Mouse (Mus musculus): Measurements from ENCODE around the gene Acoxl. TPM values are rescaled to one million over a fixed set of nuclear protein-coding genes. Genes with fewer than 3 reads are reported as not detected.

The Acoxl gene
- polyA plus RNA-seq, 1 experiment = not detected

DNA sequence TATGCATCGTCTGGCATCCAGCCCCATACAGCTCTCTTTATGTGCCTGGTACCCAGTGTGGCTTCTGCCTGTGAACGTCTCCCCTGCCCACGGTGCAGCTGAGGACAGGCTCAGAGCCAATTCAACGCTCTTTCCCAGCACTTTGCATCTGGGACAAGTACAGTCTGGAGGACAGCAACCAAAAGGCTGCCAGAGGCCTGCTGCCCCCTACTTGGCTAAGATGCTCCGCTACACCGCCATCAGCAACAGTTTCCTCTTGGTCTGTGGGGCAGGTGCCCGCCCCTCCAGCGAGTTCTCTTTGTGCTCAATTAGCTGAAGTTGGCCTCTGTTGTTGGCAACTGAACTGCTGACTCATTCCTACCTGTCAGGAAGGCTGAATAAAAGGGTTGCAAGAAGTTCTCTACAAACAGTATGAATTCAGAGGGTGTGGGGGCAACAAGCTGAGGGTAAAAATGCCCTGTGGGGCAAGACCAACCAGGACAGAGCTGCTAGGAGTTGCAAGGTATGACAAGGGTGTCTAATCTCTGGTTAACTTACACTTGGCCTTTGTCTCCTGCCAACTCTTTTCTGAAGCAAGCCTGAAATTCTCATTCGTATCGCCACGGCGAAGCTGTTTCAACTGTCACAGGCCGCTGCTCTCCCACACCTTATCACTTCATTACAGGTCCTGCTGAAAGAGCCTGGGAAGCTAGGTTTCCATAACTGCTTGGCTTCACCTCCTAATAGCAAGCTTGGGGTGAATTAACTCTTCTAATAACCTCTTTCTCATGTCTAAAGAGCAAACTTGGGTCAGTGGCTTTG, 328.1 kb downstream of the Acoxl start:
- Histone ChIP-seq H3K27ac (ENCODE audit: insufficient read depth, low read length) (no peak overlapping the region), H3K4me1 (ENCODE audit: control insufficient read depth, insufficient read depth, low read length) (0 out of 2 replicates have a peak, but pooled peaks cover 1% of the 10 kb centered on the region), H3K4me3 (ENCODE audit: insufficient read depth, low read length) (no peak overlapping the region)
- TF ChIP-seq POLR2A (IDR thresholded peaks at IDR 0.05; ENCODE audit: extremely low read depth, insufficient read depth, low read length) (no peak), CTCF (IDR thresholded peaks at IDR 0.05; ENCODE audit: extremely low read depth, insufficient read depth, low read length) (no peak)

- TF ChIP-seq POLR2A (IDR thresholded peaks at IDR 0.05; ENCODE audit: extremely low read depth, insufficient read depth, low read length) (no peak), CTCF (IDR thresholded peaks at IDR 0.05; ENCODE audit: extremely low read depth, insufficient read depth, low read length) (no peak)
- Histone ChIP-seq H3K4me3 (ENCODE audit: insufficient read depth, low read length) (no peak overlapping the region), H3K27ac (ENCODE audit: insufficient read depth, low read length) (no peak overlapping the region), H3K4me1 (ENCODE audit: control insufficient read depth, insufficient read depth, low read length) (0 out of 2 replicates have a peak, but pooled peaks cover 1% of the 10 kb centered on the region)
Observed at GRCm38 (mm10) chr2:128167930-128168329, 329.3 kb downstream of the Acoxl start.

- H3K4me1 ChIP-seq (ENCODE audit: control insufficient read depth, insufficient read depth, low read length) = 0 out of 2 replicates have a peak, but pooled peaks cover 1% of the 10 kb centered on the region
- no peak overlapping the region for H3K27ac ChIP-seq (ENCODE audit: insufficient read depth, low read length)
- no peak overlapping the region for H3K4me3 ChIP-seq (ENCODE audit: insufficient read depth, low read length)
- TF ChIP-seq POLR2A (IDR thresholded peaks at IDR 0.05; ENCODE audit: extremely low read depth, insufficient read depth, low read length) (no peak), CTCF (IDR thresholded peaks at IDR 0.05; ENCODE audit: extremely low read depth, insufficient read depth, low read length) (no peak)
Observed at GRCm38 (mm10) chr2:128169486-128169885, 330.8 kb downstream of the Acoxl start.

GRCm38 (mm10) chr2:128169972-128170371, 331.3 kb downstream of the Acoxl start:
- H3K27ac ChIP-seq (ENCODE audit: insufficient read depth, low read length) = no peak overlapping the region
- no peak overlapping the region for H3K4me3 ChIP-seq (ENCODE audit: insufficient read depth, low read length)
- TF ChIP-seq POLR2A (IDR thresholded peaks at IDR 0.05; ENCODE audit: extremely low read depth, insufficient read depth, low read length) (no peak), CTCF (IDR thresholded peaks at IDR 0.05; ENCODE audit: extremely low read depth, insufficient read depth, low read length) (no peak)
- 0 out of 2 replicates have a peak, but pooled peaks cover 1% of the 10 kb centered on the region for H3K4me1 ChIP-seq (ENCODE audit: control insufficient read depth, insufficient read depth, low read length)

- Histone ChIP-seq H3K4me1 (ENCODE audit: control insufficient read depth, insufficient read depth, low read length) (0 out of 2 replicates have a peak, but pooled peaks cover 1% of the 10 kb centered on the region), H3K27ac (ENCODE audit: insufficient read depth, low read length) (no peak overlapping the region), H3K4me3 (ENCODE audit: insufficient read depth, low read length) (no peak overlapping the region)
- TF ChIP-seq POLR2A (IDR thresholded peaks at IDR 0.05; ENCODE audit: extremely low read depth, insufficient read depth, low read length) (no peak), CTCF (IDR thresholded peaks at IDR 0.05; ENCODE audit: extremely low read depth, insufficient read depth, low read length) (no peak)
Observed at GRCm38 (mm10) chr2:128170614-128171013, 331.9 kb downstream of the Acoxl start.

GRCm38 (mm10) chr2:128172266-128172665, 333.6 kb downstream of the Acoxl start:
- Histone ChIP-seq H3K27ac (ENCODE audit: insufficient read depth, low read length) (no peak overlapping the region), H3K4me1 (ENCODE audit: control insufficient read depth, insufficient read depth, low read length) (no peaks in the 10 kb centered on the region), H3K4me3 (ENCODE audit: insufficient read depth, low read length) (no peak overlapping the region)
- TF ChIP-seq POLR2A (IDR thresholded peaks at IDR 0.05; ENCODE audit: extremely low read depth, insufficient read depth, low read length) = no peak
- no peak for TF ChIP-seq CTCF (IDR thresholded peaks at IDR 0.05; ENCODE audit: extremely low read depth, insufficient read depth, low read length)

Other genes with a start within 250 kb of the Acoxl start
- gene Mal, start 182.2 kb upstream of the Acoxl start, polyA plus RNA-seq (2012; rRNA removed) = 144 and 209 TPM in 2 replicates
- gene Mall, start 108.9 kb upstream of the Acoxl start, polyA plus RNA-seq (2012; rRNA removed) = 0.98 and 1.4 TPM in 2 replicates
- gene Nphp1, start 50.0 kb upstream of the Acoxl start, polyA plus RNA-seq (2012; rRNA removed) = 19.7 and 20.1 TPM in 2 replicates
- 95.4 and 108 TPM in 2 replicates for gene Mtln, start 46.4 kb upstream of the Acoxl start, polyA plus RNA-seq (2012; rRNA removed)
- 0.21 and 0.25 TPM in 2 replicates for gene Bub1, start 7.0 kb upstream of the Acoxl start, polyA plus RNA-seq (2012; rRNA removed)

Data from cortical plate, adult 2 months (tissue).